Mouse (Mus musculus) A20 (cell line): ENCODE data around the gene Smg9.
A peak's percentile ranks its signal among the peaks of the same experiment; 100 is the strongest.

Experiments
- DNase-seq: peaks from one replicate; pipeline ENCODE4 v3.0.0-alpha.2; 2011; ENCODE audit warnings: low read depth, low spot score

Smg9 gene

GRCm38 (mm10) chr7:24399256-24400081 is at the start of gene Smg9:
Gene Smg9 (plus strand): TSS chr7:24399619.
- peak; percentile 99 for DNase-seq

- DNase-seq, result no peak
These were observed 43.8 kb upstream of the Smg9 start for GRCm38 (mm10) chr7:24355646-24356045.

- no peak for DNase-seq
These were observed 43.3 kb upstream of the Smg9 start for GRCm38 (mm10) chr7:24356081-24356480.

- DNase-seq, result no peak
These were observed 41.5 kb upstream of the Smg9 start for GRCm38 (mm10) chr7:24357899-24358298.

- peak; percentile 24 for DNase-seq
These were observed 40.1 kb upstream of the Smg9 start for GRCm38 (mm10) chr7:24359269-24359668.

- DNase-seq, result peak; percentile 19
These were observed 38.4 kb upstream of the Smg9 start for GRCm38 (mm10) chr7:24361001-24361400.

- DNase-seq, result peak; percentile 68
These were observed 36.2 kb upstream of the Smg9 start for GRCm38 (mm10) chr7:24363228-24363627.

GRCm38 (mm10) chr7:24364827-24365226 is 34.6 kb upstream of the Smg9 start:
- DNase-seq, result peak; percentile 89

GRCm38 (mm10) chr7:24365258-24366014 is 34.0 kb upstream of the Smg9 start:
- DNase-seq, result peak; percentile 37

GRCm38 (mm10) chr7:24366716-24367632 is 32.4 kb upstream of the Smg9 start:
- peak; percentile 31 for DNase-seq

- DNase-seq, result peak; percentile 76
These were observed 31.2 kb upstream of the Smg9 start for GRCm38 (mm10) chr7:24368226-24368625.

- DNase-seq, result peak; percentile 81
These were observed 30.5 kb upstream of the Smg9 start for GRCm38 (mm10) chr7:24368946-24369345.

GRCm38 (mm10) chr7:24369731-24370541 is 29.5 kb upstream of the Smg9 start, which contains the start of gene Kcnn4:
Gene Kcnn4 (plus strand): TSS chr7:24370263.
- DNase-seq, result peak; percentile 92

GRCm38 (mm10) chr7:24371012-24371808 is 28.2 kb upstream of the Smg9 start:
- peak; percentile 73 for DNase-seq

- peak; percentile 60 for DNase-seq
These were observed 27.6 kb upstream of the Smg9 start for GRCm38 (mm10) chr7:24371809-24372145.

- peak; percentile 71 for DNase-seq
These were observed 27.1 kb upstream of the Smg9 start for GRCm38 (mm10) chr7:24372300-24372699.

GRCm38 (mm10) chr7:24372786-24373185 is 26.6 kb upstream of the Smg9 start:
- DNase-seq, result peak; percentile 81

- DNase-seq, result peak; percentile 97
These were observed 25.7 kb upstream of the Smg9 start for GRCm38 (mm10) chr7:24373538-24374379.

GRCm38 (mm10) chr7:24376456-24376855 is 23.0 kb upstream of the Smg9 start:
- no peak for DNase-seq
